Mouse (Mus musculus): ENCODE data around the gene Tbk1.

Gene Tbk1

GRCm38 (mm10) chr10:121499063-121499462 lies 87.5 kb downstream of the Tbk1 start:
- DNase-seq (ENCODE audit: low read depth, low spot score), result no peak

- DNase-seq (ENCODE audit: low read depth, low spot score), result no peak
These were observed 88.1 kb downstream of the Tbk1 start for GRCm38 (mm10) chr10:121498481-121498904.

- no peak for DNase-seq (ENCODE audit: low read depth, low spot score)
These were observed 88.6 kb downstream of the Tbk1 start for GRCm38 (mm10) chr10:121497968-121498367.

DNA sequence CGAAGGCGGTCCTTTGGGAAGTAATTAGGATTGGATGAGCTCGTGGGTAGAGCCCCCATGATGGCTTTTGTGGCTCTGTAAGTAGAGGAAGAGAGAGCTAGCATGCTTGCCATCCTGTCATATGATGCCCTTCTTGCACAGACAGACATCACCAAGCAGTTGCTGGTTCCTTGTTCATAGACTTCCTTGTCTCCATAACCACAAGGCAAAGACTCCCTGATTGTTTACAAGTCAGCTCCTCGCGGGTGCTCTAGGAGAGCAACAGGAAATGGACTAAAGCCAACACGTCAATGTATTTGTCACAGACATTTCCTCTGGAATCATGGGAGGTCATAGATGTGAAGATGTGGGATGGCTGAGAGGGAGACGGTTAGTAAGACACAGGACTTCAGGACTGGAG lies 90.0 kb downstream of the Tbk1 start:
- DNase-seq (ENCODE audit: low read depth, low spot score), result no peak
